Mouse (Mus musculus) kidney, embryonic 14.5 days (tissue): Measurements from ENCODE around the gene Rab3gap2. TPM values are rescaled to one million over a fixed set of nuclear protein-coding genes. Genes with fewer than 3 reads are reported as not detected.

Experiments used
- ATAC-seq: fragments of 200-750 bp; cut with Nextera tagmentation; 2 replicates; pipeline ENCODE4 v1.8.0; 2017; ENCODE audit warnings: moderate number of reproducible peaks, mild to moderate bottlenecking, moderate TSS enrichment, moderate library complexity; ENCODE audit not compliant: low FRiP score, low TSS enrichment
- H3K27ac ChIP-seq: fragments of 300-500 bp; sonication (generic); 2 replicates; pipeline ENCODE4 v1.5.1; 2014; ENCODE audit warnings: low read depth, mild to moderate bottlenecking, low read length, moderate library complexity, mixed read lengths
- H3K27me3 ChIP-seq: fragments of 300-500 bp; sonication (generic); 2 replicates; pipeline ENCODE4 v1.6.1; 2014; ENCODE audit warnings: mild to moderate bottlenecking, low read length; ENCODE audit not compliant: control insufficient read depth, insufficient read depth
- H3K36me3 ChIP-seq: fragments of 300-500 bp; sonication (generic); 2 replicates; pipeline ENCODE4 v1.6.1; 2014; ENCODE audit warnings: low read length, mixed read lengths; ENCODE audit not compliant: control insufficient read depth, insufficient read depth
- H3K4me1 ChIP-seq: fragments of 300-500 bp; sonication (generic); 2 replicates; pipeline ENCODE4 v1.6.1; 2014; ENCODE audit warnings: low read length, mixed read lengths; ENCODE audit not compliant: control insufficient read depth, insufficient read depth
- H3K4me2 ChIP-seq: fragments of 300-500 bp; sonication (generic); replicated peaks from 2 replicates; pipeline ENCODE4 v1.6.1; 2014; ENCODE audit warnings: low read depth, mild to moderate bottlenecking, low read length
- H3K4me3 ChIP-seq: fragments of 300-500 bp; sonication (generic); 2 replicates; pipeline ENCODE4 v1.5.1; 2014; ENCODE audit warnings: mild to moderate bottlenecking, low read length
- H3K9ac ChIP-seq: fragments of 300-500 bp; sonication (generic); 2 replicates; pipeline ENCODE4 v1.6.1; 2014; ENCODE audit warnings: low read depth, mild to moderate bottlenecking, low read length, moderate library complexity
- H3K9me3 ChIP-seq: fragments of 300-500 bp; sonication (generic); 2 replicates; pipeline ENCODE4 v1.6.1; 2016; ENCODE audit warnings: low read length; ENCODE audit not compliant: control insufficient read depth
- WGBS: fragments of 180-500 bp; shearing (Covaris S2); extraction: QIAGEN DNeasy Blood & Tissue Kit; methylation state at CpG from one replicate; pipeline ENCODE4 v1.1.7; 2014; 5-methylcytosine and 5-hydroxymethylcytosine counted together
- polyA plus RNA-seq: library from polyadenylated mRNA; unstranded; fragments of >200 nt; fragmentation: Nextera tagmentation; extraction: Ambion mirVana; gene quantifications from 2 replicates; pipeline ENCODE4 v1.2.1, GENCODE M21; 2014

Gene Rab3gap2
- polyA plus RNA-seq, 1 experiment from 2014 or later = 21.9 TPM

GRCm38 (mm10) chr1:185193509-185193908, 10.4 kb upstream of the Rab3gap2 start:
- WGBS = 12% methylated on average over 10 of the region's 10 CpGs
- Histone ChIP-seq H3K4me1 (no peaks in the 10 kb centered on the region), H3K9ac (no peak overlapping the region), H3K27ac (no peak overlapping the region), H3K4me3 (no peak overlapping the region), H3K27me3 (no peaks in the 10 kb centered on the region), H3K9me3 (no peaks in the 10 kb centered on the region), H3K36me3 (no peaks in the 10 kb centered on the region), H3K4me2 (no peak overlapping the region)
- ATAC-seq = 0 out of 2 replicates have a peak, but pooled peaks have one; percentile 55

GRCm38 (mm10) chr1:185196323-185196722, 7.6 kb upstream of the Rab3gap2 start:
- no peak overlapping the region for H3K9ac ChIP-seq
- 76% methylated on average over 3 of the region's 3 CpGs for WGBS
- H3K4me2 ChIP-seq = no peak overlapping the region
- no peak overlapping the region for H3K27ac ChIP-seq
- no peaks in the 10 kb centered on the region for H3K9me3 ChIP-seq
- no peak overlapping the region for H3K4me3 ChIP-seq
- H3K27me3 ChIP-seq = no peaks in the 10 kb centered on the region
- no peaks in the 10 kb centered on the region for H3K36me3 ChIP-seq
- ATAC-seq = no peak
- H3K4me1 ChIP-seq = no peaks in the 10 kb centered on the region

- 61% methylated on average over 22 of the region's 22 CpGs for whole genome bisulfite sequencing
- no peak overlapping the region for H3K9ac ChIP-seq
- H3K36me3 ChIP-seq = no peaks in the 10 kb centered on the region
- H3K27me3 ChIP-seq = no peaks in the 10 kb centered on the region
- peaks cover 13% of the 10 kb centered on the region for H3K4me1 ChIP-seq
- ATAC-seq = no peak
- no peaks in the 10 kb centered on the region for H3K9me3 ChIP-seq
- H3K4me2 ChIP-seq = no peak overlapping the region
- no peak overlapping the region for H3K4me3 ChIP-seq
- H3K27ac ChIP-seq = no peak overlapping the region
These were observed 3.1 kb upstream of the Rab3gap2 start for GRCm38 (mm10) chr1:185200571-185201395.

GRCm38 (mm10) chr1:185201994-185202393, 1.9 kb upstream of the Rab3gap2 start:
- 91% methylated on average over 2 of the region's 2 CpGs for WGBS
- Histone ChIP-seq H3K27me3 (no peaks in the 10 kb centered on the region), H3K4me1 (peaks cover 13% of the 10 kb centered on the region), H3K4me2 (no peak overlapping the region), H3K9ac (no peak overlapping the region), H3K9me3 (no peaks in the 10 kb centered on the region), H3K36me3 (no peaks in the 10 kb centered on the region), H3K4me3 (no peak overlapping the region), H3K27ac (no peak overlapping the region)
- no peak for ATAC-seq

GRCm38 (mm10) chr1:185203196-185203908, 565 bp upstream of the Rab3gap2 start:
- Histone ChIP-seq H3K9me3 (no peaks in the 10 kb centered on the region), H3K27ac (peak overlapping the region; percentile 49; the same call in 1 of the 2 replicates), H3K27me3 (no peaks in the 10 kb centered on the region), H3K4me1 (peaks cover 13% of the 10 kb centered on the region), H3K4me2 (peak overlapping the region; percentile 78), H3K9ac (peak overlapping the region; percentile 85; the same call in 1 of the 2 replicates), H3K4me3 (peak overlapping the region; percentile 92), H3K36me3 (no peaks in the 10 kb centered on the region)
- WGBS = 4% methylated on average over 23 of the region's 23 CpGs
- ATAC-seq = no peak

GRCm38 (mm10) chr1:185205090-185205489, 1.2 kb downstream of the Rab3gap2 start:
- WGBS = 73% methylated on average over 8 of the region's 8 CpGs
- H3K27me3 ChIP-seq = no peaks in the 10 kb centered on the region
- H3K9ac ChIP-seq = no peak overlapping the region
- peak overlapping the region; percentile 78 for H3K4me2 ChIP-seq
- H3K4me1 ChIP-seq = peaks cover 16% of the 10 kb centered on the region
- H3K36me3 ChIP-seq = no peaks in the 10 kb centered on the region
- peak overlapping the region; percentile 92; the same call in 1 of the 2 replicates for H3K4me3 ChIP-seq
- no peaks in the 10 kb centered on the region for H3K9me3 ChIP-seq
- no peak for ATAC-seq
- H3K27ac ChIP-seq = no peak overlapping the region

GRCm38 (mm10) chr1:185207851-185208595, 4.1 kb downstream of the Rab3gap2 start:
- Histone ChIP-seq H3K36me3 (no peaks in the 10 kb centered on the region), H3K9ac (no peak overlapping the region), H3K9me3 (no peaks in the 10 kb centered on the region), H3K4me1 (peaks cover 16% of the 10 kb centered on the region), H3K27ac (no peak overlapping the region), H3K4me2 (no peak overlapping the region), H3K27me3 (no peaks in the 10 kb centered on the region), H3K4me3 (no peak overlapping the region)
- ATAC-seq = no peak
- 88% methylated on average over 13 of the region's 13 CpGs for WGBS

GRCm38 (mm10) chr1:185208766-185209165, 4.8 kb downstream of the Rab3gap2 start:
- Histone ChIP-seq H3K4me3 (no peak overlapping the region), H3K36me3 (no peaks in the 10 kb centered on the region), H3K9ac (no peak overlapping the region), H3K9me3 (no peaks in the 10 kb centered on the region), H3K27me3 (no peaks in the 10 kb centered on the region), H3K4me2 (no peak overlapping the region), H3K27ac (no peak overlapping the region), H3K4me1 (peaks cover 16% of the 10 kb centered on the region)
- 87% methylated on average over 8 of the region's 8 CpGs for WGBS
- ATAC-seq = no peak
